Mouse (Mus musculus): ENCODE measurements at regions not wholly inside any gene's neighbourhood (a gene's known extent, or its start where the extent isn't known, plus 50 kb on each side); places are given as distances from the start of the nearest gene placed in this dataset.

GRCm38 (mm10) chr8:127759906-127760305, 598.5 kb upstream of the Nrp1 start:
- no peak for TF ChIP-seq POLR2A (IDR thresholded peaks at IDR 0.05; ENCODE audit: low read depth, low read length)
- no peak for TF ChIP-seq CTCF (IDR thresholded peaks at IDR 0.05; ENCODE audit: extremely low read depth, insufficient read depth, insufficient read length, insufficient replicate concordance)
